Mouse (Mus musculus) kidney, embryonic 15.5 days (tissue): ENCODE measurements around the gene Gm9602. TPM values are rescaled to one million over a fixed set of nuclear protein-coding genes. Genes with fewer than 3 reads are reported as not detected.
"Not testable (repeated sequence)": the region's sequence is repeated elsewhere in the genome, so short reads cannot be mapped to it uniquely, and the experiment has no call there.

Experiments
- ATAC-seq: fragments of 200-750 bp; cut with Nextera tagmentation; replicated peaks from 2 replicates; pipeline ENCODE4 v1.8.0; 2017; ENCODE audit warnings: moderate TSS enrichment; ENCODE audit not compliant: low FRiP score
- H3K27ac ChIP-seq: fragments of 300-500 bp; sonication (generic); 2 replicates; pipeline ENCODE4 v1.5.1; 2015; ENCODE audit warnings: mild to moderate bottlenecking, inconsistent platforms
- H3K27me3 ChIP-seq: fragments of 300-500 bp; sonication (generic); 2 replicates; pipeline ENCODE4 v1.6.1; 2015; ENCODE audit warnings: inconsistent platforms
- H3K36me3 ChIP-seq: fragments of 300-500 bp; sonication (generic); 2 replicates; pipeline ENCODE4 v1.6.1; 2015; ENCODE audit warnings: inconsistent platforms
- H3K4me1 ChIP-seq: fragments of 300-500 bp; sonication (generic); 2 replicates; pipeline ENCODE4 v1.6.1; 2015; ENCODE audit warnings: inconsistent platforms
- H3K4me2 ChIP-seq: fragments of 300-500 bp; sonication (generic); 2 replicates; pipeline ENCODE4 v1.6.1; 2015; ENCODE audit warnings: moderate library complexity, mild to moderate bottlenecking, inconsistent platforms
- H3K4me3 ChIP-seq: fragments of 300-500 bp; sonication (generic); replicated peaks from 2 replicates; pipeline ENCODE4 v1.5.1; 2015; ENCODE audit warnings: mild to moderate bottlenecking, inconsistent platforms
- H3K9ac ChIP-seq: fragments of 300-500 bp; sonication (generic); 2 replicates; pipeline ENCODE4 v1.6.1; 2015; ENCODE audit warnings: mild to moderate bottlenecking, inconsistent platforms
- H3K9me3 ChIP-seq: fragments of 300-500 bp; sonication (generic); replicated peaks from 2 replicates; pipeline ENCODE4 v1.6.1; 2016; ENCODE audit warnings: inconsistent platforms
- WGBS: fragments of 180-500 bp; shearing (Covaris S2); methylation state at CpG from one replicate; pipeline ENCODE4 v1.1.7; 2015; ENCODE audit warnings: mixed read lengths; 5-methylcytosine and 5-hydroxymethylcytosine counted together
- polyA plus RNA-seq: library from polyadenylated mRNA; unstranded; fragments of >200 nt; fragmentation: Nextera tagmentation; extraction: Ambion mirVana; gene quantifications from 2 replicates; pipeline ENCODE4 v1.2.1, GENCODE M21; 2015

Gm9602 gene
- polyA plus RNA-seq, result not detected in 2 replicates

DNA sequence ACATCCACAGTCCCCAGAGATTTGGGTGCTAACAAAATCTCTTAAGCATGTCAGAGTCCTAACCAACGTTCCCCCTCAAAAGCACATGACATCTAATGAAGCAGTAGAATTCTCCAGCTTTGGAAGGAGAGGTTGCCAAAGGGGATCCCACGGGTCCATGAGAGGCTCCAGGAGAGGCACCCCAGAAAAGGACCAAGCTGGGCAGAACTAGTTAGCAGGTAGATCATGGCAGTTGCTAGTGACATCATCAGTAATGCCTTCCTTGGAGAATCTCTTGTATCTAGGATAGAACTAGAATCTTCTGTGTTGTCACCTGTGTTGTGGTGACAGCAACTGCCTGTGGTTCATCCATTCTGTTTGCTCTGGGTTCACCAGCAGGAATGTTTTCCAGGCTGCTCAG lies at the start of gene Gm9602:
Gene Gm9602 (plus strand): TSS at position 301 of the 400 bp plus-strand sequence.
- WGBS, result 75% methylated on average over 1 of the region's 2 CpGs

DNA sequence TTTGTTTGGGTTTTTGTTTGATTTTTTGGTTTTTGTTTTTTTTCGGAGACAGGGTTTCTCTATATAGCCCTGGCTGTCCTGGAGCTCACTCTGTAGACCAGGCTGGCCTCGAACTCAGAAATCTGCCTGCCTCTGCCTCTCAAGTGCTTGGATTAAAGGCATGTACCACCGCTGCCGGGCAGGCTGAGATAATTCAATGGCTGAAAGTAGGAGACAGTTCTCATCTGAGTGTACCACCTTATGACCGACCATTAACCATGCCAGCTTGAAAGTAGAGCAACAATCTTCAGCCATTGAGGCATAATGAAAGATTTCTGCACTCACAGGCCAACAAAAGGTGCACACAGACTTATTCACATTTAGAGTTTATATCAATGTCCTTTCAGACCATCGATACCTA lies 30.3 kb downstream of the Gm9602 start:
- 82% methylated on average over 6 of the region's 6 CpGs for WGBS
- H3K9ac ChIP-seq, H3K9me3 ChIP-seq, H3K4me2 ChIP-seq, H3K36me3 ChIP-seq, H3K27me3 ChIP-seq, H3K4me3 ChIP-seq, H3K27ac ChIP-seq, ATAC-seq, H3K4me1 ChIP-seq: not testable (repeated sequence)

More for the DNA sequence above, at the start of gene Gm9602:
- not testable (repeated sequence) for H3K36me3 ChIP-seq, H3K9ac ChIP-seq, H3K9me3 ChIP-seq, H3K27me3 ChIP-seq, H3K27ac ChIP-seq, ATAC-seq, H3K4me2 ChIP-seq, H3K4me3 ChIP-seq, H3K4me1 ChIP-seq

DNA sequence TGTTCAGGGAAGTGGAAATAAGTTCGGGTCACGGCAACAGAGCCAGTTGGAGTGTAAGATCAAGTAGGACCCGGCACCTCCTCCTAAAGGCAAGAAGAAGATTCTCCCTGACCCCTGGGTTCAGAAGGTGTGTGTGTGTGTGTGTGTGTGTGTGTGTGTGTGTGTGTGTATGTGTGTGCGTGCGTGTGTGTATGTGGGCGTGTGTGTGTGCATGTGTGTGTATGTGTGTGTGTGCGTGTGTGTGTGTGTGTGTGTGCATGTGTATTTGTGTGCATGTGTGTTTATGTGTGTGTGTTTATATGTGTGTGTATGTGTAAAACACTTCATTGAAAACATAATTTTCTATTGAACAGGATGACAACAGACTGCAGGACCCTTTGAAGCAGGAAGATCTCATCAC lies 45.8 kb downstream of the Gm9602 start:
- H3K36me3 ChIP-seq, H3K27ac ChIP-seq, H3K27me3 ChIP-seq, H3K4me1 ChIP-seq, H3K4me3 ChIP-seq, H3K9ac ChIP-seq, H3K4me2 ChIP-seq, ATAC-seq, H3K9me3 ChIP-seq: not testable (repeated sequence)
- WGBS, result 79% methylated on average over 4 of the region's 7 CpGs

Other genes with a start within 250 kb of the Gm9602 start
- gene Gm3047, start 220.9 kb upstream of the Gm9602 start, polyA plus RNA-seq, result not detected in 2 replicates
- gene Gm8159, start 144.0 kb upstream of the Gm9602 start, polyA plus RNA-seq, result not detected in 2 replicates
- gene Gm3239, start 112.1 kb upstream of the Gm9602 start, polyA plus RNA-seq, result 0.17 TPM in 1 of 2 replicates, not detected in the other
- gene Gm7876, start 67.1 kb upstream of the Gm9602 start, polyA plus RNA-seq, result not detected in 2 replicates
- gene Gm3252, start 49.6 kb upstream of the Gm9602 start, polyA plus RNA-seq, result 0.08 and 0.25 TPM in 2 replicates
- not detected in 2 replicates for gene Gm3269, start 61.8 kb downstream of the Gm9602 start, polyA plus RNA-seq
- 0.53 TPM in 1 of 2 replicates, not detected in the other for gene Gm3264, start 79.2 kb downstream of the Gm9602 start, polyA plus RNA-seq
- gene Gm3278, start 116.1 kb downstream of the Gm9602 start, polyA plus RNA-seq, result not detected in 2 replicates
- gene Gm8297, start 207.6 kb downstream of the Gm9602 start, polyA plus RNA-seq, result not detected in 2 replicates
- not detected in 2 replicates for gene Gm3298, start 239.6 kb downstream of the Gm9602 start, polyA plus RNA-seq